Mouse (Mus musculus) kidney, adult 2 months (tissue): ENCODE data around the gene Morc2a.

Experiments used
- CTCF ChIP-seq: fragments of 200-500 bp; conservative IDR thresholded peaks from 2 replicates; pipeline ENCODE4 v1.5.1; 2011; ENCODE audit warnings: low read depth, mild to moderate bottlenecking, control low read depth, low read length, moderate library complexity, mixed read lengths; ENCODE audit not compliant: insufficient read depth, insufficient read length
- POLR2A ChIP-seq: fragments of 200-500 bp; IDR thresholded peaks from one replicate; pipeline ENCODE4 v1.6.1; 2011; ENCODE audit warnings: low read depth, low read length, control low read depth

DNA sequence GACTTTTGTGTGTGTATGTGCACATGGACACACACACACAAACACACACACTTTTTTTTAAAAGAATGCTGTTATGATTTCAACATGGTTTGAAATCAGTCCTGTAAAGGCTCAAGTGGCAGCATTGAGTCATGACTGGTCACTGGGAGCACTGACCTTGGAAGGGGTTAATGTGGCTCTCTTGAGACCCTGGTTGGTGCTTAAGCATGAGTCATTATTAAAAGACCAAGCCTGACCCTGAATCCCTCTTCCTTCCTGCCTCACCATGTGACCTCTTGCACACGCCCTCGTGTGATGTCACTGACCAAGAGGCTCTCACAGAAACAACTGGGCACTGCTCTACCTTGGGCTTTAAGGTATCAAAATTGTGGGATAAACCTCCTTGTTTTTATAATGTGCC, 89.8 kb downstream of the Morc2a start:
- TF ChIP-seq CTCF: no peak
- no peak for TF ChIP-seq POLR2A
